Mouse (Mus musculus): Measurements from ENCODE around the gene Szrd1.
A peak's percentile ranks its signal among the peaks of the same experiment; 100 is the strongest.

Szrd1 gene

DNA sequence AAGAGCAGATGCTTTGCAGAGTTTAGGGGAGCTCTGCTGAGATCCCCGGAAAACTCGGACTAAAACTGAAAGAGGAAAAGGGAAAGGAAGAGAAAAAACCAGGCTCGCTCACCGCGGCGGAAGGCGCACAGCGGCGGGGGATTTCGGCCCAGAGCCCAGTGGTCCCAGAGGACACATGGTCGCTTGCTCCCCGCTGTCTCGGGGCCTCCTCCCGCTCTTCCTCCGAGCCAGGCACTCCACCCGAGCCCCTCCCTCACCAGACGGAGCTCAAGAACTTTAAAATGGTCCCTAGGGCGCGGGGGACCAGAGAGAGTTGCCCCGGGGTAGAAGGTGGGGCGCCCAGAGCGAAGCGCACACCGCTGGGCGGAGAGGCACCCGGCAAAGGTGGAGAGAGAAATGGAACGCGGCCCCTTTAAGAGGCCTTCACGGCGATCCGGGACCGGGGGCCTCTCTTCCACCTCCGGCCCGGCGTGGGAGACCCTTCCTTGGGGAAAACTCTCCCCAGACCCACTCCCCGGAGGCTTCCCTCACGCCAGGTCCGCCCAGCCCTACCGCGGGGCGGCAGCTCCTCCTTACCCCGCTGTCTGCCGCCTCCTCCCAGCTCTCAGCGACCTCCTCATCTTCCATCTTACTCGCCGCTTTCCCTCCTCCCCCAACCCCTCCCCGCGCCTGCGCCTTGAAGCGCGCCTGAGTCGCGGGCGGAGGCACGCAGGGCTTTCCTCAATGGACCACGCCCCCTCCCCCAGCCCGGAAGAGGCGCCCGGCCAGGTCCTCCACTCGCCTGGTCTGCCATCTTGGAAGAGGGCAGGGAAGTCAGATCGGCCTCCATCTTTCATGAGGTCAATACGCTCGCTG, at the start of gene Szrd1:
Szrd1 (minus strand) TSS at position 660 of the 855 bp plus-strand sequence.
- peak; percentile 100 for DNase-seq

DNA sequence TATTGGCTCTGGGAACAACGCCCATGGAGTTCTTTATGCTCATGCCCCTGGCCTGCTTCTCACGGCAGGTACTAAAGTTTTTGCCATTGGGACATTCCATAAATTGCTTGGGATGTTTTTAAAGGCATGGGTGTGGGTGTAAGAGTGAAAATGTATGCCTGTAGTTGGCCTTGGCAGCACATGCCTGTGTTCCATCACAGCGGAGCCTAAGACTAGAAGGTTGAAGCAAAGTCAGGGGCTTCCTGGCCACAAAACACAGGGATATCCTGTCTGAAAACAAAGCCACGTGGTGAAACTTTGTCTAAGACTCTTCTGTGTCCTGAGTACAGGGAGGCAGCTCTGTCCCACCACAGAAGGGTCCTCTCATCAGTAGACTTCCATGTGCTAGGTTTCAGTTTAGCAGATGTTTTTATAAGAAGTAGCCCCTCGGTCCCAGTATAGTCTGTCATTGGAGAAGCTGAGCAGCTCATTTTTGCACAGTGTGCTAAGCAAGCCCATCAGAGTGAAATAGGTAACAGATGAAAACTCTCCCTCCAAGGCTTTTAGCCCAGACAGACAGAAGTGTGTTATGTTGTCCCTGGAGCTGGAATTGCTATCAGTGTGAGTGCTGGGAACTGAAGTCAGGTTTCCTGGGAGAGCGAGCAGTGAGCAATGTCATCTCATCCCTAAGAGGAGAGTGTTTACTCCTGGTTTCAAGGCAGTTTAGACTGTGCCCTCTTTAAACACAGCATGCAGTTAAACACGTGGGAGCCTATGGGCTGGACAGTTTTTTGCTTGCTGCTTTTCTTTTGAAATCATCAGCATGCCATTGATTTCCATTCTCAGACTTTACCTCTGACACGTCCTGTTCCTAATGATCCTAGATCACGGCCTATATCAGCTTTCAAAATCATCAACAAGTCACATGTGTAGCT, 47.6 kb upstream of the Szrd1 start:
- no peak for DNase-seq

DNA sequence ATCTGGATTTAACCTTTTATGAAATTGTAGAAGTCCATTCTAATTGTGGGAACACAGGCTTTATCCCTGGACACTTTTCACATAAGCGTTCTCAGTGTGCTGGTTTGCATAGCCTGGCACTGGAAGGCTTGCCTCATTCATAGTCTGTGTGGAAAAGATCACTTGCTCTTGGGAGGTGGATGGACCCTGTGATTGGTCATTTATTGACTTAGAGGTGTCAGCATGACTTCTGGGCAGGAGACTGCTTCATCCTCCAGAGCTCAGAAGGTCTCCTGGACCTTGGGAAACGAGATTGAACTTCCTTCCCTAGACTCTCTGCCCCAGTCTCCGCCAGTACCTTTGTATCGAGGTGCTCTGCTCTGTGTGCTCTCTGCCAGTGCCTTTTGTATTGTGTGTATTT, 44.9 kb upstream of the Szrd1 start:
- DNase-seq: no peak

DNA sequence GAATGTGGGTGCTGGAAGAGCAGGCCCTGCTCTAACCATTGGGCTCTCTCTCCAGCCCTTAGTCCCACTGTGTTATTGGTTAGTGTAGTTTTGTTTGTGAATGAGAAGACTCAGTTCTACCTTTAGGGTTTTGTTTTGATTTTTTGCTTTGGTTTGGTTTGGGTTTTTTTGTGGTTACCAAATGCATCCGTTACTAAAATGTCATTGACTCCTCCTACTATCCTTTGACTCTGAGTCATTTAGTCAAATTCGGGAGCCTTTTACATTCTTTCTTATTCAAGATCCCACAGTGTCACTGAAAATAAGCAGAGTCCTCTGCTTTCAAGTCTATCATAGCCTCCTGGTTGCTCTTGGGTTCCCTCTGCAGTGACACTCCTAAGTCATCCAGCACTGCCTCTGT, 44.4 kb upstream of the Szrd1 start:
- no peak for DNase-seq

DNA sequence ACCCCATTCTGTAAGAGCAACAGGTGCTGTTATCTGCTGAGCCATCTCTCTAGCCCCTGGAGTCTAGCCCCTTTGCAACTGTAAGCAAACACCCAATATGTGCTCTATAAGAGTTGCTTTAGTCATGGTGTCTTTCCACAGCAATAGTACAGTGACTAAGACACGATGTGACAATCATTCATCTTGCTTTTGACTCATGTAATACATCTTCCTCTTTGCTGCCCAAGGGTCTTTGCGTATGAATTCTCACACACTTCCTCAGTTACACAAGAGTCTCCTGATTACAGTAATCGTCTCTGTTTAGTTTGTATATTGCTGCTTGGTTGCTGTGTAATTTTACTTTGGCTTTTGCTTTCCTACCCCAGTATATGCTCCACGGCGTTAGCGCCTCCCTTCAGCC, 42.4 kb upstream of the Szrd1 start:
- peak; percentile 24 for DNase-seq

DNA sequence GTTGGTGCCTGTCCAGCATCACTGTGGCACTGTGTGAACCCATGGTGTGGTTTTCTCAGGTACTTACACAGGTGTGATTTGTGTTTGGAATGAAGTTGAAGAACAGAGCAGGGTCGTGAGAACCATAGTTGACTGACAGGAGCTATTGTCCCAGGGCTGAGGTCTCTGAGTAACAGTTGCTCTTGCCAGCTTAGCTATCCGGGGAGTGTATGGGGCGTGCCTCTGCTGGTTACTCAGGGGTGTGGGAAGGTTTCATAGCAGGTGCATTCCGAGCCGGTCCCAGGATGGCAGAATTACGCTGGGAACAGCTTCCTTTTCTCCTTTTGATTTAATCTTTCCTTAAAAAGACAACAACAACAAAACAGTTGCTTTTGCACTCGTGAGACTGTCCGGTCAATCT, 41.3 kb upstream of the Szrd1 start:
- no peak for DNase-seq

DNA sequence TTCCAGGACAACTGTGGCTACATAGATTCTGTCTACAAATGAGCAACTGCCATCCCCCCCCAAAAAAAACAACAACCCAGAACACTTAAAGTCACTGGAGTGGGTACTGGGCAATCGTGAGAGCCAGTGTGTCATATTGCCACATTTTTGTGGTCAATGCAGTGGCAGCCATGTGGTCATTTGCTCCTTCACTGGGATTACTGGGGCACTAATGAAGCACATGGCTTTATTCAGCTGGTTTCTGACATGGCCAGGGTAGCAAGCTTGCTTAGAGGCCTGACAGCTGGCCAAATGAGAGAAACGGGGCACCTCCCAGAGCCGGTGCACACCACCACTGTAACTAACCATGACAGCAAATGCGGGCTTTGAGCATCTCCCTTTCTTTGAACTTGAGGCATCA, 38.9 kb upstream of the Szrd1 start:
- DNase-seq: peak; percentile 41

DNA sequence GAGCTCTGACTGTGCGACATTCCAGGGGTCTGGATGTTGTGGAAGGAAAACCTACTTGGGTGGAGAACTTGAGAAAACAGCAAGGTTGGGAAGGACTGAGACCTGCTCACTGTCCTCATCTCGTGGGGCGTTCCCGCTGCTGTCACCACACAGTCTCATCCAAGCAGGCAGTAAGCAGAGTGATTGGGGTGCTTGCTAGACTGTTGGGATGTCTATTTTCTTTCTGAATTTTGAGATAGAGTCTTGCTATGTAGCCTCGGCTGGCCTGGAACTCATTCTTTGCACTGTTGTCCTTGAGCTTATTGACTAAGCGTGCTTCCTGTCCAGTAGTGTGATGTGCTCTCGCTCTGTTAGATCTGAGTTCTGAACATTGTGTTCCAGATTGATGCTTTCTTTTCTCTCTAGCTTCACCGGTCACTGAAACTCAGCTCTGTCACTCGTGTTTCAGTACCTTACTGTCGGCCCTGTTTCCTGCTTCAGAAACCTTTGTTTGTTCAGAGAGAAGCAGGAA, 36.8 kb upstream of the Szrd1 start:
- no peak for DNase-seq

DNA sequence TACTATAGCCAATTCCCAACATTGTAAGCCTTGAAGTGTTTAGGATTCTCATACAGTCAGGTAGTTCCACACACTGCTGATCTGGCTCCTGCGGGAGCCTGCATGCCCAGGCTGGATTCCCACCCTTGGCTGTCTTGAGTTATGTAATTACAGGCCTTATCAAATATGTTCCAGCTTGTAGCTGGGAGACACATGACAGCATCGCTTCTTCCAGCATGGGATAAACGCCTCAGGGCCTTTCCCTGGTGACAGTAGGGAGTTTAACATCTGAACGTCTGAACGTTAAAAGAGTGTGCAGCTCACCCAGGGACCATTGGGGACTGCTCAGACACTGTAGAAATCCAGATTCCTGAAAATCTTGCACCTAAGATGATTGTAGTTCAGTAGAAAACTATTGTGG, 36.2 kb upstream of the Szrd1 start:
- no peak for DNase-seq

DNA sequence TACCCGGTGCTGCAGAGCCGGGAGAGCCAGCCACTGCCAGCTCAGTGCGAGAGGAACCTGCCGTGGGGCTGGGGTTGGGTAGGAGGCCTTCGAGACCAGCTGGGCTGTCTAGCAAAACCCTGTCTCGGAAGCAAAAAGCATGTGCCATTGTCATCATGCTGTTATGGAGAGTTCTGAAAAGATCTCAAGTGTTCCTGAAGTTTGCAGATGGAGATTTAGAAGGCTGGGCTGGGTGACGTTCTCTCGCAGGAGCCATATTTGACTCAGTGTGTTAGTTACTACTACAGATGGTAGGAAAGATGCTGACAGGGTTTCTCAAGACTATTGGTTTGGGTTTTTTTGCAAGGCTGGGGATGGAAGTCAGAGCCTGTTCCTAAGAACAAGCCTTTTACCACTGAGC, 32.5 kb upstream of the Szrd1 start:
- DNase-seq: no peak

DNA sequence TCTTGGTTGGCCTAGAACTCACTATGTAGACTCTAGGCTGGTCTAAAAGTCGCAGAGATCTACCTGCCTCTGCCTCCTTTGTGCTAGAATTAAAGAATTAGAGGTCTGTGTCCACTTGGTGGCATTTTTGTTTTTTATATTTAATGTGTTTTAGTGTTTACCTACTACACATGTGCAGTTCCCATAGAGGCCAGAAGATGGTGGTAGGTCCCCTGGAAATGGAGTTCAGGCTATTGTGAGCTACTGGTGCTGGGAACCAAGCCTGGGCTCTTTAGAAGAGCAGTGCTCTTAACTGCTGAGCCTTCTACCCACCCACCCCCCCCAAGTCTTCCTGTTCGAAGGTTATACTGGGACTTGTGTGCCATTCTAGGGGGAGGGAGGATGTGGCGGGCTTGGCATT, 27.6 kb upstream of the Szrd1 start:
- no peak for DNase-seq

DNA sequence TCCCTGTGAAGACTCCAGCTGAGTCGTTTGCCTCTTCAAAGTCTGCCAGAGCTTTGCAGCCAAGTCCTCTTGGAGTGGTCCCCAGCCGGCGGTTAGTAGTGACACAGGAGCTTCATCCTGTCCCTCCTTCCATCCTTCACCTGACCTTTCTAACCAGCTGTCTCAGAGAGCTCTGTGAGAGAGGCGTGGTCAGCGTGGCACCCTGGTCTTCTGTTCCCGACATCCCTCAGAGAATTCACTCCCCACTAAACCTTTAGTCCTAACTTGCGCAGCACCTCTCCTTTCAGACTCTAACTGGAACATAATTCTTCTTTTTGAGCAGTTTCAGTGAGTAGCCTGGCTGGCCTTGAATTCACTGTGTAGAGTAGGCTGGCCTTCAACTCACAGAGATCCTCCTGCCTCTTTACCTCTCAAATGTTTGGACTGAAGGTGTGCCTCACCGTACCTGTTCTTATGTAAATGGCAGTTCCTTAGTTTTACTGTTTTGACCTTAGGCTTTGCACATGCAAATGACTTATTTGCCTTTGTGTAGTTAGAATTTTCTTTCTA, 26.2 kb upstream of the Szrd1 start:
- DNase-seq: no peak

DNA sequence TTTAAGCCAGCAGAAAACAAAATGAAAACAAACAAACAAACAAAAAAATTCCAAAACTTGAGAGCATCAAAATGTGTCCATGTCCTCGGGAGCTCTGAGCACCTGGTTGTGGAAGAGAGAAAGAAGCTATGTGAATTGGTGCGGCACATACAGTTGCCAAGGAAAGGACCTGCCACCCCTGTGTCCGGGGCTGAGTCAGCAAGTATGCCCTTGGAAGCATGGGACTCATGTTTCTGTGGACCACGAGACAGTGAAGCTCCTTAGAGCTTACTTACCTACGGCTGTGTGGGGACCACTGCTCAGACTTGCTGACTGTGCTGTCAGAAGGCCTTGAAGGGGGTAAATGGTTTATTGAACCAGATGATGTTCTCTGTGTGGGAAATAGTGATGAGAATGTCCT, 24.2 kb upstream of the Szrd1 start:
- DNase-seq: no peak

DNA sequence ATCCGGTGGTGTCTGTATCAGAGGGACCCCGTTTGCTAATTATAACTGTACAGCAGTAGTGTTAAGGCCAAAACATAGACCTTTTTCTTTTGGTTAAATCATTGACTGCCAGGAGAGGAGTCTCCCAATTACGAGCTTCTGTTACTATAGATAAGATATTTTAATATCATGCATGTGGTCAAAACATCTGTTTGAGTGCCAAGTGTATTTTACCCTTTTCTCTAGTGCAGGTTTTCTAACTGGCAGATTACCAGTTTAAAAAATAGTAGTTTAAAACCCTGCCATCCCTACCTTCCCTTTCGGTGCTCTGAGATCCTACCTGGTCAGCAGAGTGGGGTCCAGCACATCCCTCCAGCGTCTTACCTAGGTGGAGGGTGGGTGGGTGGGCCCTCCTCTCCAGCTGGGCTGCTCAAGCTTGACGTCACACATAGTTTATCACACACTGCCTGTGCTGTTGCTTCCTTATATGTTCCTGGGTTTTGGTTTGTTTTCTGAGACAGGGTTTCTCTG, 22.2 kb upstream of the Szrd1 start:
- DNase-seq: no peak

DNA sequence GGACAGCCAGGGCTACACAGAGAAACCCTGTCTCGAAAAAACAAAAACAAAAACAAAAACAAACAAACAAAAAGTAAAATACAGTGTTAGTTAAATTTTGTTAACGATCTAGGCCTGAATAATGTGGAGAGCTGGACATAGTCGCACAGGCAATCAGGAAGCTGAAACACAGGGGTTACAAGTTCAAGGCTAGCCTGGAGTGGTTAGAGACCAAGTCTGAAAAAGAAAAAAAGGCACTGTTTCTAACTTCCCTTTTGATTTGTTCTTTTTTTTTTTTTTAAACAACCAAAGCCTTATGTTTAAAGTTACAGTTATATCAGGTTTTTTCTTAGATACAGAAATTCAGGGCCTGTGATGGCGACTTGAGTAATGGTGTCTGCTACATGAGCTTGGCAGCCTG, 20.6 kb upstream of the Szrd1 start:
- no peak for DNase-seq

DNA sequence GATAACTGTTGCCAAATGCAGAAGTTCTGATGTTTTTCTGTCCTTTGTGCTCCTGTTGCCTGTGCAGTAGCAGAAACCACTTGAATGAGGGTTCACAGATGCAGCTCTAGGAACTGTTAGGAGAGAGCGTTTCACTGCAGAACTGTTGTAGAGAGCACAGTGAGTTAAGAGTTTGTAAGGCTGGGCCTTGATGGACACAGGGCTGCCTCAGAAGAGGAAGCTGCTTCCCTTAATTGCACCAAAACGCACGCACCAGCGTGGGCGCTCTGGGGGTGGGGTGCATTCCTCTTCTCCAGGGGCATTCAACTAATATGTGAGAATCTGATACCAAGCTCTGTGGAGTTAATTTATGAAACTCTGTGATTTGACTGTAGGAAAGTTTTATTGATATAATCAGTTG, 20.1 kb upstream of the Szrd1 start:
- DNase-seq: no peak

DNA sequence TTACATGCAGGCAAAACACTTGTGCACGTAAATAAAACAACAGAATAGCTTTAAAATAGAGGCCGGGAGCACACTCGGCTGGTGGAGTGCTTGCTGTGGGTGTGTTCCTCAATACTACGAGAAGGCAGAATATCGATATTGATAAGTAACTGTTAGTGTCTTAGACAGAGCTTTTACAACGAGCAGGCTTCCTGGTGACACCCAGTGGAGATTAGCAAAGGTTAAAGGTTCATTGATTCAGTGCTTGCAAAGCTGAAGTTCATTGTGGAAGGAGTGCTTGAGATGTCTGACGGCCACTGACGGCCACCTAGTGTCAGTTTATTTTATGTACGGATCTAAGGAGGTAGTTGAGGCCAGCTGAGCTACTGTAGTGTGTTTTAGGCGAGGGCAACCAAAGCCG, 19.5 kb upstream of the Szrd1 start:
- no peak for DNase-seq

DNA sequence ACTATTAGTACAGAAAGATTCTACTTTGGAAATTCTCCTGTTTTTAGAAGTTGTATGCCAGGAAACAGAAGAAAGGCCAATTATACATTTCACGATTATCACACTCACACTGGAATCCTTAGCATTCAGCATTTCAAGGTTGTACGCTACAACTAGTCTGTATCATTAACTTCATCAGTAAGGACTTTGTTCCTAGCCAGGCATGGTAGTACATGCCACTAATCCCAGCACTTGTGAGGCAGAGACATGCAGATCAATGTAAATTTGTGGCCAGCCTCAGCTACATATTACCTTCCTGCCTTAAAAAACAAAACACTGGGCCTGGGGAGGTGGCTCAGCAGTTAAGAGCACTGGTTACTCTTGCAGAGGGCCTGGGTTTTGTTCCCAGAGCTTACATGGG, 19.0 kb upstream of the Szrd1 start:
- no peak for DNase-seq

DNA sequence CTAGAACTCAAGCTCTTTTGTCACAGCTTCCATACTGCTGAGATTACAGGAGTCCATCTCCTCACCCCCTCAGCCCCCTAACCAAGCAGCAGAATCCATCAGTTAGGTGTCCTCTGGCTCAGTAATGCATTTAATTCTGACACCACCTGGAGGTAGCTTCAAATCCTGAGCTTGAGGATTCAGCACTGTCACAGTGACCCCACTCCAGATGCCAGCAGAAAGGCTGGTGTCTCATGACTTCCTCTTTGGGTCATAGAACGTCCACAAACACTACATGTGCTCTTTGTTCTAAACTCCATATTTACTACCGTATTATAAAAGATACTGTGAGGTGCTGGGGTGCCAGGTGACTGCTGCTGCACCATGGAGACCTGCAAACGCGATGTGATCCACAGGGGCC, 17.9 kb upstream of the Szrd1 start:
- no peak for DNase-seq

DNA sequence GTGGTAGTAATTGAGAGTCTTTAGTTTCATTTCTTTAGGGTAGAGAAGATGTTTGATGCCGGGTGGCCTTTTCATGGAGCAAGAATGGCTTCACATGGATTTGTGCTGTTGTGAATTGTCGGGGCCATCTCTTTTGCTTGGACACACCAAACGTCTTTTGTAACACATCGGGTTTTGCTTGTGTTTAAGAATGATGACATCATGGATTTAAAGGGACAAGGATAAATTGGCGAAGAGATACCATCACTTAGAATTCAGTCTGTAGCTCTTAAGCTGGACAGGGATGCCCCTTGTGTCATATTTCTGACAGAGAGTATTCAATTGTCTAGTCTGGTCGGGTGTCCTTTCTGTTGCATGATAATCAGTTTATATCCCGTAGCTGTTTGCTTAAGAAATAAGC, 9.5 kb upstream of the Szrd1 start:
- DNase-seq: no peak

DNA sequence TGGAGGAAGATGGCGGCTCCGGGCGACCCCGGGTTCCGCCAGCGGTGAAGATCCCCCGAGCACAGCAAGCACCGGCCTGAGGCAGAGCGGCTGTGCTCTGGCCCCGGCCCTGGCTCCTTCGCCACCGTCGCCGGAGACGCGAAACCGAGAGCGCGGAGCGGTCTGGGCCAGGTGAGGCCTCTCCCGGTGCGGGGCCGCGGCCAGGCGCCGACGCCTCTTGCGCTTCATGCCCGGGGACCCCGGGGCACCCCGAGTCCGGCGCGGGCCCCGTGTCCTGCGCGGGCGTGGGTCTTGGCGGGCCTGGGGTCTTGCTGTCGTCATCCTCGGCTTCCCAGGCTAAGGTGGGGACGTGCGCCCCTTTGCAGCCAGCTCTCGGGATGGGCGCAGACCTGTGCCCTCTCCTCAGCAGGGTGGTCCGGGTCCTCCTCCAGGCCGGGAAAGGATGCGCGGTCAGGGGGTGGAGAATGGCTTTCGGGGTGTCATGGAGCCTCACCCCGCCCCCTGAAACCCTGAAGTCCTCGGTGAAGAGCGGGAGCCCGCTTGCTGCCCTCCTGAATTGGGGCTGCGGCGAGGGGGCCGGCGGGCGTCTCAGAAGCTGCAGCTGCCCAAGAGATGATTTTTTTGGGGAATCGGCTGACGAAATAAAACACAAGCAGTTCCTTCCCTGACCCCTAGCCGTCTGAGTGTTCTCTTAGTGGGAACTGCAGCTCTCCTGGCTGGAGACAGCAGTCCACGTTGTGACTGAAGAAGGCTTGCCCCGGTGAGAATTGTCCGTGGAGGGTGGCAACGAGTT, 8.6 kb upstream of the Szrd1 start:
- DNase-seq: no peak
